Mouse (Mus musculus) cerebellum, adult 8-10 months (tissue): ENCODE measurements around the gene Smarcc1.
"Not testable (repeated sequence)": the region's sequence is repeated elsewhere in the genome, so short reads cannot be mapped to it uniquely, and the experiment has no call there.

Experiments
- DNase-seq: peaks from one replicate; pipeline ENCODE4 v3.0.0; 2022

The Smarcc1 gene

DNA sequence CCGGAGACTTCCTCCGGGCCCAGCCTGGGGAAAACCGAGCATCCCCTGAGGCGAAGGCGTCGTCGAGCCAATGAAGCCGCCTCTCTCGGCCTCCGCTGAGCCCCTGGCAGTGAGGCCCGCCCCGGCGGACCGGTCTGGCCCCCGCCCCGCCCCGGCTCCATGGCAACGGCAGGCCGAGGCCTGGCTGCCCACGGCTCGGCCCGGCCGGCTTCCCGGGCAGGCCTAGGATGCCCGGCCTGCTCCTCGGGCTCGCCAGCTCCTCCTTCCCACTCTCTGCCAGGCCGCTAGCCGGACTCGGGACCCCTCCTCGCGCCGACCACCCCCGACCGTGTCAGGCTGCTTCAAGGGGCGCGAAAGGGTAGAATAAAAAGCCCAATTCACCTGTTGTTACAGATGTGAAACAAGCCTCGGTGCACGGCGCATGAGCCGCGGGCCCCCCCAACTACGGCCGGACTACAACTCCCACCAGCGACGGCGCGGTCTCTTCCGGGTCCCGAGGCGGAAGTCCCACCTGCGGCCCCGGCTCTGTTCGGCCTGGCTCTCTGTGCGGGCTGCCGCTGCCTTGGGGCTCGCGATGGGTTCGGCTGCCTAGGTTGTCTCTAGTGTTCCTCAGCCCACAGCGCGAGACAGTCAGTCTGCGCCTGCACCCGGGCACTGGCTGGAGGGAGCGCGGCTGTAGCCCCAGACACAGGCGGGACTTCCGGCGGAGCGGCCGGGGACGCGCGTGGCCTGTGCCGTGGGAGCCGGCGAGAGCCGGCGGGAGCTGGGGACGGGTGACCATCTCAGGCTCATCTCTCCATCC is at the start of gene Smarcc1:
TSS of gene Smarcc1 (plus strand) at position 732 of the 802 bp plus-strand sequence.
- peak; percentile 83 for DNase-seq

DNA sequence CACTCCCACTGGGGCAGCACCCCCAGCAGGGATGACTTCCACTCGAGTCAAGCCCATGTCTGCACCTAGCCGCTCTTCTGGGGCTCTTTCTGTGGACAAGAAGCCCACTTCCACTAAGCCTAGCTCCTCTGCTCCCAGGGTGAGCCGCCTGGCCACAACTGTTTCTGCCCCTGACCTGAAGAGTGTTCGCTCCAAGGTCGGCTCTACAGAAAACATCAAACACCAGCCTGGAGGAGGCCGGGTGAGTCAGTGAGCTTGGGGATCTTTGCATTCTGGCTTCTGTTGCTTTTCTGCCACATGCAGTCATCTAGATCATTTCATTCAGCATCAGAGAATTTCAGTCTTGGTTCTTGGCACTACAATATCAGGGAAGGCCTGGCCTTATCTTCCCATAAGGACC is 48.8 kb upstream of the Smarcc1 start:
- DNase-seq, result no peak

DNA sequence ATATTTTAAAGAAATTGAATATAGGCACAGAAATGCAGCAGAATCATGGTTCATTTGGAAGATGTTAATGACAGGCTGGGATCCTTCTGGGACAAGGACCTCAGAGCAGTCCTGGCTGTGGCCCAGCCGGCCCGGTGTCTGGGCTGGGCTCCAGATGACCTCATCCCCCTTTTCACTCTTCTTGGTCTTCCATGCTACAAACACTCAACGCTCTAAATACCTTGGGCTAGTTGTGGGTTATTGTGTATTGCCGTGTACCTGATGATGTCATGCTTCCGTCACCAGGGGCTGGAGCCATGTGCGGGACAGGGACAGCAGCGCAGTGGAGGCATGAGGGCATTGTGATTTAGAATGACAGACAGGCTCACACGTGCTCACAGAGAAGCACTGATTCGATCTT is 47.1 kb upstream of the Smarcc1 start:
- peak; percentile 79 for DNase-seq

DNA sequence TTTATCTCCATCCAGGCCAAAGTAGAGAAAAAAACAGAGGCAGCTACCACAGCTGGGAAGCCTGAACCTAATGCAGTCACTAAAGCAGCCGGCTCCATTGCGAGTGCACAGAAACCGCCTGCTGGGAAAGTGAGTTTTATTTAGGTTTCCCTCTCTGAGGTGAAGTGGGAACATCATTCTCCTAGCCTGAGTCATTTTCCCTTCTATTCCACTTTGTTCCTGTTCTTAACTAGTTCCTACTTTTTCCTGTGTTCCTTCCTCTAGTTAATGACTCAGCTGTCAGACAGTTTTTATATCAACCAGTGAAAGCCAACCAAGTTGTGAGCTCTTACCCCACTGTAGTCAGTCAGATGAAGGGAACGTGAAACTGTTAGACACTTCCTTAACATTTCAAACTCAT is 46.5 kb upstream of the Smarcc1 start:
- DNase-seq, result no peak

DNA sequence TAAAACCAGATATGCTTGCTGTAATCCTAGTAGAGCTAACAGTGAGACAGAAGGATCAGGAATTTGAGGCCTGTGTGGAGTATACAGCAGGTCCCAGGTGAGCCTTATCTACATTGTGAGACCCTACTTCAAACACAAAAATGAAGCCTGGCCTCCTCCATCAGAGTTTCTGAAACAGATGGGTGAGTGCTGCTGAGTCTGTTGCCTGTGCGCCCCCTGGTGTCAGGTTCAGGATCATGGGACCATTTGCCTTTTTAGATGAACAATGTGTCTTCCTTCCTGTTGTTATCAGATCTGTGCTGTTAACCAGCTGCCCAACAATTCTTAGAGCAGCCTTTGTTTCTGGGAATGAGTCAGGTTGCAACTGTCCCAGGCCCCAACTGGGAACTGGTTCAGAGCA is 45.7 kb upstream of the Smarcc1 start:
- DNase-seq, result peak; percentile 87

DNA sequence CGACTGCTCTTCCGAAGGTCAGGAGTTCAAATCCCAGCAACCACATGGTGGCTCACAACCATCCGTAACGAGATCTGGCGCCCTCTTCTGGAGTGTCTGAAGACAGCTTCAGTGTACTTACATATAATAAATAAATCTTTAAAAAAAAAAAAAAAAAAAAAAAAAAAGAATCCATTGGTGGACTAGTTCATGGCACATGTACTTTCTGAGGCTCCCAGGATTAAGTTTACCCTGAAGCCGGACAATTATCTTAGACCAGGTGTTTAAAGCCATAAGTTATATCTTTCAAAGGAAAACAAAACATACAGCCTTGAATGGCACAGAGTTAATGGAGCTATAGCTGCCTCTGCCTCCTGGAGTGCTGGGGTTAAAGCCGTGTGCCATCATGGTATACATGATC is 41.0 kb upstream of the Smarcc1 start:
- DNase-seq, result not testable (repeated sequence)

DNA sequence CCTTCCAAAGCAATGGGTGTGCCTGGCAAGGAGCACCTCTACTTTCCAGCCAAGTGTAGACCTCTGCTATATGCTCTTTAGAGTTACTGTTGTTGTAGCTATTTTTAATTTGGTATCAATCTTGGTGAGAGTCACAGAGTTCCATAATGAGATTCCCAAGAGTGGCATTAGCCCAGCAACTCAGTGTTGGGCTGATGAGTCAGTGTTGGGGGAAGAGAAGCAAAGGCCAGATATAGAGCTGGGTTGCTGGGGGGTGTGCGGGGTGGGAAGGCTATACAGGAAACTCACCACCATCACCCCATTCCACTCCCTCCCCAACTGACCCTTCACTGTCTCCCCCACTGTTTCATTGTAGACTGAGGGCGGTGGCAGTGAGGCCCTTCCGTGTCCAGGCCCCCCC is 36.4 kb upstream of the Smarcc1 start:
- DNase-seq, result no peak

DNA sequence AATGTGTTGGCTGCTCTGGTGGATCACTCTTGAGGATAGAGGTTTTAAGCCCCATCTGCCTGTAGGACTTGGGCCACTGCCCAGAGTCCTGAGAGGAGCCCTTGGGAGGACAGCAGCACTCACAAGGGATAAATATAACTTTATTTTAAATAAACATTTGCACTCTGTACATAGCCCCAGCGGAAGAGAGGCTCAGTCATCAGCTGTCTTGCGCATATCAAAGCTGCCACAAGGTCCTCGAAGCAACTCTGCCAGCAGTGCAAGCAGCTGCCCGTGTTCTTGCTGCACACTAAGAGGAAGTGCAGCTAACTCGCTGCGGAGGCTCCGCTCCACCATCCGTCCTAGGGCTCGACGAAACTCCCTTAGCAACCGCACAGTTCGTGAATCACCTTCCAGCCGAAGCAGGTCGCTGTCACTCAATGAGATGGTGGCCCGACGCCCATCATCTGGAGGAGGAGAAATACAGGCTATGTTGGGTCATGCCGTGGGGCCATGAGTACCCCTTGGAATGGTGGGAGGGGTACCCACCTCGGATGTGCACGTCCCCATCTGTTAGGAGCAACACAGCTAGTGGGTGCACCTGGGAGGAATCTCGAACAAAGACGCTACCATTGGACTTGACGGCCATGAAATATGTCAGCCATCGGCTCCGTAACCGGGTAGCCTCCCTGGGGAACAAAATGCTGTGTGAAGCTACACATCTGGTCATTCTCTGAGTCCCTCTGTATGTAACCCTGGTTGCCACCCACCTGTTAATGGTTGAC is 33.1 kb upstream of the Smarcc1 start:
- DNase-seq, result no peak

DNA sequence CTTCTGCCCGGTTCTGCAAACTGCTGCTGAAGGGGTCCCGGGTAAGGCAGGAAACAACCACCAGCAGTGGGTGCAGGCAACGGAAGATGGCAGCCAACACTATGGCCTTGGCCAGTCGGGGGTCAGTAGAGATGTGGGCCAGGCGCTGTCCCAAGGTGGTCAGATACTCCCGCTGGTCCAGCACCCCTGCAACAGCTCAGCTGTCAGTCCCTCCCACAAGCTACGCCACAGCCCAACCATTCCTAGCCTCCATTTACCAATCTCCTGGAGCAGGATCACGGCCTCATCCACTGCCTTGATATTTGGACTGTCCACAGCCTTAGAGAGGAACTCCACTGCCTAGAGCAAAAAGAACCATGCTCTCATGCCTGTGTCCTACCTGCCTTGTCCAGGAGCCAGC is 31.8 kb upstream of the Smarcc1 start:
- DNase-seq, result no peak

DNA sequence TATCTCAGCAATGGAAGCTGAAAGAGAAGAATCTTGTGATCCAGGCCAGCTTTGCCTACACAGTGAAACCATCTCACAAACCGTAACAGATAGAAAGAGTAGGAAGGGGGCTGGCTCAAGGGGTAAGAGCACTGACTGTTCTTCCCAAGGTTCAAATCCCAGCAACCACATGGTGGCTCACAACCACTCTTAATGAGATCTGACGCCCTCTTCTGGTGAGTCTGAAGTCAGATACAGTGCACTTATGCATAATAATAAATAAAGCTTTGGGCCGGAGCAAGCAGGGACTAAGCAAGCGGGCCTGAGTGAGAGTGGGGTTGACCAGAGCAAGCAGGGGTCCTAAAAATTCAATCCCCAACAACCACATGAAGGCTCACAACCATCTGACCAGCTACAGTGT is 24.2 kb upstream of the Smarcc1 start:
- no peak for DNase-seq

DNA sequence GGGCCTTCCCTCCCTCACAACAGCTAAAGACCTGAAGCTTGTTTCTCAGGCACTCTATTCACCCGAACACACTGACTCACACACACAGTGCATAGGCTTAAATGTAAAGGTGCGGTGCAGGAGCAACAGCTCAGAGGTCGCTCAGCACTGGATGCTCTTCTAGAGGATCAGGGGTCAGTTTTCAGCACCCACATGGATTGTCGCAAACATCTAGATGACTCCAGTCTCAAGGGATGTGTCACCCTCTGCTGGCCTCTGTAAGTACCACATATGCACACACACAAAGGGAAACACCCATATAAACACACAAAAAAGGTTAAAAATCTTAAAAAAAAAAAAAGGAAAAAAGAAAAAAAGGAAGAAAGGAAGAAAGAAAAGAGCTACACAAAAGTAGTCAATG is 22.7 kb upstream of the Smarcc1 start:
- no peak for DNase-seq

DNA sequence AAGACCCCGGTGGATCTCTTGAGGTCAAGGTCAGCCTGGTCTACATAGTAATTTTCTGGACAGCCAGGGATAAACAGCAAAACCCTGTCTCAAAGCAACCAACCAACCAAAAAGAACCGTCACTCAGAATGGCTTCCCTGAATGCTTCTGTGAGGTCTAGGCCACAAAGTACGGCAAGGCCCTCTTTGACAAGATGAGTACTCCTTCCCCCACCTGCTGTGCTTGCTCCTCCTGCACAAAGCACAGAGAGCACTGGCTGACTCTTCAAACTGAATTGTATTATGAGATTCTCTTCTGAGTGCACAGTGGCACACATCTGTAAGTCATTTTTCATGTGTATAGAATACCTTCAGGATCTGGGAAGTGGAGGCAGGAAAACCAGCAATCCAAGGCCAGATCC is 19.7 kb upstream of the Smarcc1 start:
- DNase-seq, result no peak

DNA sequence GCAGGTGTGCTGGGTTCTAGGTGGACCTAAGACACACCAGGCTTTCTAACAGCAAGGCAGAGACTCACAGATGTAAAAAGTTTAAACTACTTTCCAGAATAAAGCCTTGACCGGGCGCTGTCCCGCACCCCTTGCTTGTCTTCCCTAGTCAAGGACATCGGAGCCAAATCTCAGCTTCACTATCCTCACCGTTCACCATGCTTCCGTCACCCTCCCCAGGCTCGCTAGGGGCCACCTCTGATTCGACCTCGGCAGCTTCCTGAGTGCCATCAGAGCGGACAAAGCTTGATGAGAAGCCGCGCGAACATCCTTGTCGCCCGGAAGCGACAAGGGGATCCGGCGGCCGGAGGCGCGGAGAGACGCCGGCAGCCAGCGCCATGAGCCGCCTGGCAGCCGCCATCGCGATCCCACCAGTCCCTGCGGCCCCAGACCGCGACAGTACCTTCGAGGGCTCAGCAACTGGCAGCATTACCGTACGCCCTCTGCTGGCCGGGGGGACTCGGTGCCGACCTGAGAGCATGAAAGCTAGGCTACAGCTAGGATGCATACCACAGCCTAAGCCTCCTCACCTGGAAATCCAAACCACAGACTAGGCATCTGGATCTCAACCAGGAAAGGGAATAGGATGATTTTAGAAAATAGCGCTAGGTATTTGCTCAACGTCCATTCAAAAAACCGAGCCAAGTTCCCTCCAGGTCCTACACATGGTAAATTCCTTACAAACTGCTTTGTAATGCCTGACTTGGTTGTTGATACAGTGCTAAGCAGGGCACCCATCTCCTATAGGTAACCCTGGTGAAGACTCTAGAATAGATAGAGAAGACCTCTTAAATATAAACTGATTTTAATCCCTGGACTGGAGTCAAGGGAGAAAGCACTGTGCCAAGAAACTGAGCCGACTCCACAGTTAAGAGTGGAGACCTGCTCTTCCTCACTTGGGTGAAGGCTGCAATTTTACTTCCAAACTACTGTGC is 16.6 kb upstream of the Smarcc1 start:
- DNase-seq, result peak; percentile 95

DNA sequence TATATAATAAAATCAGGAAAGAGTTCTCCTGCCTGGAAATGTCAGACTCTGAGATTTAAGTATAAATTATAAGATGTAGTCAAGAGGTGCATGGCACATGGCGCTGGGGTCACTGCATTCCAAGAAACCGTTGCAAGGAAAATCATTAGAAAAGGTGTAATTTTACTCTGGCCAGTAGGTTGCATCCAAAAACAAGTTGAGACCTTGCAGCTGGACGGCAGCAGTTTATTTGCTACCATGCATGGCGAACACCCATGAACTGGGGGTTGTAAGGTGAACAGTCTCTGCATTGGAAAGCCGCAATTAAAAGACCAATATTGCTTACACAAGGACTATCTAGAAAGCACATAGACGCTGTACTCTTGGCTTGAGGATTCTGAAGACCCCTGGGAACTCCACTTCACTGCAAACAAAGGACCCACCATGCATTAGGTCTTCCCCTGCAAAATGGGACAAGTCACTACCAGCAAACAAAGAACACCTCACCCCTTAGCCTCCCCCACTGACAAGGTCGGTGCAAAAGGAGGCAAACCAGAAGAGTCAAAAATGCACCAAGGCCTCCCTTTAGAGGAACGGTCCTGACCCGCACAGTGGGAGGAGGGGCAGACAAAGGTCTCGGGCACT is 1.0 kb upstream of the Smarcc1 start:
- no peak for DNase-seq

DNA sequence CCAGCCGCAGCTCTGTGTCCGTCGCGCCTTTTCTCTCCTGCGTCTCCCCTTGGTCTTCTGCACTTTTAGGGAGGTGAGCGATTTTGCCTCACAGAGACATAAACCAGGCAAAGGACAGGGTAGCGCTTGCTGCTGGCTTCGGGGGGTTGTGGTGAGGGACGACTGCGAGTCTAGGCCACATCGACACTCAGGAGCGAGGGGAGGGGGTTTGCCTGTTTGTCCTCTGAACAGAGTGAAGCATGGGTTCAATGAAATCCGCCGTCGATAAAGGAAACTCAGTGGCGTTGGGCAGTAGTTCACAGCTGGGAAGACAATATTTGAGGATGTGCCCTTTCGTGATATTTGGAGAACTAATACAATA is 251 bp downstream of the Smarcc1 start, which contains the start of gene Dhx30:
TSS of gene Dhx30 (minus strand) at position 52 of the 361 bp plus-strand sequence.
- DNase-seq, result no peak

DNA sequence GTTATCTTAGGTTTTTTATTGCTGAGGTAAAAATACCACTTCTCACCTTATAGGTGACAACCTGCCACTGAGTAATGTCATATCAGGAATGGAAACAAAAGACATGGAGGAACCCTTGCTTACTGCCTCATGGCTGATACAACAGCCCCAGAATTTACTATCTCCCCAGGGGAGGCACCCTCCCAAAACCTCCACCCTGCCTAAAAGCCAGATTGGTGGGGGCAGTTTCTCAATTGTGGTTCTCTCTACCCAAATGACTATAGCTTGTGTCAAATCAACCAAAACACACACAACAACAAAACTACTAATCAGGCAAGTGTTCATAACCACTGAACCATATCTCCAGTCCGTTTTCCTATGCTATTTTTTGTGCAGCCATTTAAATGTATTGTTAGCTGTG is 741 bp downstream of the Smarcc1 start:
- no peak for DNase-seq

DNA sequence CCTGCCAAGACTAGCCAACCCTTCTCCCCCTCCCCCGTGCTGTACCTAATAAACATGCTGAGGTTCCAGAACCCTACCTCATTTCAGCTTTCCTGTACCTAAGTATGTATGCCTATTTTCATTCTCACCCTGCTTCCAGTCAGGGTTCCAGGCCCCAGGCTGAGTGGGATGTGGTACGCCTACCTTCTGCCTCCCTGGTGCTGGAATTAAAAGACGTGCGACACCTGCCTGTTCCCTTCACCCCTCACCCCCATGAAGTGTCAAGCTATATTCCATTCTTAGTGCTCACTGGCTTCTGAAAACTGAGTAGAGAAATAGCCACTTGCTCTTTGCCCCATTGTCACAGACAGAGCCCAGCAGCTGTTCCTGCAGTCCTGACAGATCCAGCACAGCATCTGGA is 3.9 kb downstream of the Smarcc1 start:
- no peak for DNase-seq

DNA sequence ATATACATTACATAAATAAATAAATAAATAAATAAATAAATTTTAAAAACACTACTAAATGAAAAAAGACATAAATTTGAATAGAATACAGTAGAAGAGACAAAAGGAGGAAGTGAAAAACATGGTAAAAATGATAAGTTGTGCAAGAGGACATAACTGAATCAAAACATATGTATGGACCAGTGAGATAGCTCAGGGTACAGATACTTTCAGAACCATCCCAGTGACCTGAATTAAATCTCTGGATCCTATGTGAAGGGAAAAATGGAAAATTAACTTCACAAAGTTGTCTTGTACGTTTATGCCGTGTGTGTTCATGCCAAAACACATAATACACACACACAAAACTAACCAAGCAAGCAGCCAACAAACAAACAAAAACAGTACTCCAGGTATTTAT is 5.8 kb downstream of the Smarcc1 start:
- DNase-seq, result no peak

DNA sequence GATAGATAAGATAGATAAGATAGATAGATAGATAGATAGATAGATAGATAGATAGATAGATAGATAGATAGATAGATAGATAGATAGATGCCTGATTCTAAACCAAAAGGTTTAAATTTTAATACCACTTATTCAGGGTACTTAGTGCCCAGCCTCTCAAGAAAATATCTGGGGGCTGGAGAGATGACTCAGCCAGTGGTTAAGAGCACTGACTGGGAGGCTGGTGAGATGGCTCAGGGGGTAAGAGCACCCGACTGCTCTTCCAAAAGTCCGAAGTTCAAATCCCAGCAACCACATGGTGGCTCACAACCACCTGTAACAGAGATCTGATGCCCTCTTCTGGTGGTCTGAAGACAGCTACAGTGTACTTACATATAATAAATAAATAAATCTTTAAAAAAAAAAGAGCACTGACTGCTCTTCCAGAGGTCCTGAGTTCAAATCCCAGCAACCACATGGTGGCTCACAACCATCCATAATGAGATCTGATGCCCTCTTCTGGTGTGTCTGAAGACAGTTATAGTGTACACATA is 6.6 kb downstream of the Smarcc1 start:
- not testable (repeated sequence) for DNase-seq

DNA sequence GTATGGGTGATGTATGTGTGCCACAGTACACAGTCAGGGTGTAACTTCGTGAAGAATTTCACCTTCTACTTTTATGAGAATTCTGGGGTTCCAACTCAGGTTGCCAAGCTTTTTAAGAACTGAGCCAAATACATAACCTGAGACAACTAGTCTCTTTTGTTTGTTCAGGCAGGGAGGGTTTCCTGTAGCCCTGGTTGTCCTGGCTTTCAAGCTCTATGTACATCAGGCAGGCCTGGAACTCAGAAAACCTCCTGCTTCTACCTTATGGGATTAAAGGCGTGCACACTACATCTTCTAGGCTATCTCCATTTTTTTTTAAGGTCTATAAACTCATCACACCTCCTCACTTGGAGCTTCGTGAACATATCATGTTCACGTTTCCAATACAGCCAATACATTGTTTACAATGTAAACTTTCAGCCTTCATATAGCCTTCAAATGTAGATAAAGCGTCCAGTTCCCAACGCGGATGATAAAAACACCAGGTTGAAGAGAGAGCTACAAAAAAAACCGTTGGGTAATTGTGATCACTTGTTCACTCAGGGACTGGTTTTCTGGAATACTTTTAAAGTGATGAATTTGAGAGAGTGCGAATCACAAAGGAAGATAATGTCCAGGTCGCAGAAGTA is 13.5 kb downstream of the Smarcc1 start:
- DNase-seq, result peak; percentile 13

DNA sequence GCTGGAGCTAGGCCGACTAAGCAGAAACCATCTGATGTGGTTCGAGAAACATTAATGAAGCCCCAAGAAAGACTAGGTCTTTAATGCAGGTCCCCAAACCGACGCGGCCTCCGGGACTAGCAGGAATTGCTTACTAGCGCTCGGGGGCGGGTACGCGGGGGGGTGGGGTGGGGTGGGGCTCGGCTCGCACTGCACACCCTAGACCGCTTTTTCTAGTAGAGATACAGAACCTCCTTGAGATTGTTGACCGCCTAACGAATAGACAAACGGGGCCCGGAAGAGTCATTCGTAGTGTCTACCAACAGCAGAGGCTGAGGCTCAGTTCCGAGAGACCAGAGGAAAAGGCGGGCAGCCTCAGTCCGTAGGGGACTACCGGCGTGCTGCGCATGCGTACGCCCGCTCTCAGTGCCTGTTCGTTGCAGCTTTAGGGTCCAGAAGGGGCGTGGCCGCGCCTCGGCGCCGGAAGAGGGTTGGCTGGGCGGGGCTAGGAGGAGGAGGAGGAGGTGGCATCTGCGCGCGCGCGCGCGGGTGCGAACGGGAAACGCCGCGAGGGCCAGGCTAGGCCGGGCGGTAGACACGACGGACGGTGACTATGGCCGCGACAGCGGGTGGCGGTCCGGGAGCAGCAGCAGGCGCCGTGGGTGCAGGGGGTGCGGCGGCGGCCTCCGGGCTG is 14.2 kb downstream of the Smarcc1 start:
- DNase-seq, result peak; percentile 99
